Mouse (Mus musculus): Measurements from ENCODE around the gene Kif20b. TPM values are rescaled to one million over a fixed set of nuclear protein-coding genes. Genes with fewer than 3 reads are reported as not detected.

Kif20b gene
- polyA plus RNA-seq (2012; rRNA removed), result 0.07 and 0.30 TPM in 2 replicates

GRCm38 (mm10) chr19:34921652-34922602, at the start of gene Kif20b:
Kif20b (plus strand) TSS chr19:34922361.
- no peaks in the 10 kb centered on the region for H3K4me1 ChIP-seq (ENCODE audit: control insufficient read depth, insufficient read depth, low read length)
- under 1% methylated on average over 57 of the region's 57 CpGs for WGBS
- peak within 1 kb of the TSS; percentile 94 for H3K4me3 ChIP-seq (ENCODE audit: insufficient read depth, low read depth, low read length)
- DNase-seq, result peak; percentile 95
- H3K27ac ChIP-seq (ENCODE audit: insufficient read depth, low read depth, low read length), result peak within 1 kb of the TSS; percentile 88
- peak; percentile 44 for TF ChIP-seq POLR2A (IDR thresholded peaks at IDR 0.05; ENCODE audit: low read depth, low read length)
- no peak for TF ChIP-seq CTCF (conservative IDR thresholded peaks at IDR 0.05; ENCODE audit: insufficient read depth, insufficient read length, low read depth, low read length)
- no peaks in the 10 kb centered on the region for H3K36me3 ChIP-seq (ENCODE audit: control insufficient read depth, insufficient read depth, low read length)
- no peaks in the 10 kb centered on the region for H3K27me3 ChIP-seq (replicated peaks; ENCODE audit: control insufficient read depth, insufficient read depth, low read length)

- peak overlapping the region; percentile 67 for H3K27ac ChIP-seq (ENCODE audit: insufficient read depth, low read depth, low read length)
- H3K4me3 ChIP-seq (ENCODE audit: insufficient read depth, low read depth, low read length), result peak overlapping the region; percentile 47
- no peaks in the 10 kb centered on the region for H3K36me3 ChIP-seq (ENCODE audit: control insufficient read depth, insufficient read depth, low read length)
- DNase-seq, result peak; percentile 80
- H3K27me3 ChIP-seq (replicated peaks; ENCODE audit: control insufficient read depth, insufficient read depth, low read length), result no peaks in the 10 kb centered on the region
- peaks cover 11% of the 10 kb centered on the region for H3K4me1 ChIP-seq (ENCODE audit: control insufficient read depth, insufficient read depth, low read length)
- 38% methylated on average over 7 of the region's 7 CpGs for WGBS
- TF ChIP-seq CTCF (conservative IDR thresholded peaks at IDR 0.05; ENCODE audit: insufficient read depth, insufficient read length, low read depth, low read length), result no peak
These were observed 45.5 kb upstream of the Kif20b start for GRCm38 (mm10) chr19:34876676-34877075.

- TF ChIP-seq CTCF (conservative IDR thresholded peaks at IDR 0.05; ENCODE audit: insufficient read depth, insufficient read length, low read depth, low read length), result 0 out of 2 replicates have a peak, but pooled peaks have one; percentile 21
- peak; percentile 70 for TF ChIP-seq POLR2A (IDR thresholded peaks at IDR 0.05; ENCODE audit: low read depth, low read length)
These were observed 44.1 kb upstream of the Kif20b start for GRCm38 (mm10) chr19:34877898-34878602.

GRCm38 (mm10) chr19:34878603-34879541, 43.3 kb upstream of the Kif20b start, which contains the start of gene Pank1:
Pank1 (minus strand) TSS chr19:34879455.
- H3K27me3 ChIP-seq (replicated peaks; ENCODE audit: control insufficient read depth, insufficient read depth, low read length), result no peaks in the 10 kb centered on the region
- H3K27ac ChIP-seq (ENCODE audit: insufficient read depth, low read depth, low read length), result peak within 1 kb of the TSS; percentile 98
- no peaks in the 10 kb centered on the region for H3K36me3 ChIP-seq (ENCODE audit: control insufficient read depth, insufficient read depth, low read length)
- H3K4me1 ChIP-seq (ENCODE audit: control insufficient read depth, insufficient read depth, low read length), result peaks cover 11% of the 10 kb centered on the region
- WGBS, result under 1% methylated on average over 96 of the region's 96 CpGs
- peak within 1 kb of the TSS; percentile 84 for H3K4me3 ChIP-seq (ENCODE audit: insufficient read depth, low read depth, low read length)
- DNase-seq, result peak; percentile 92
- peak; percentile 8 for TF ChIP-seq POLR2A (IDR thresholded peaks at IDR 0.05; ENCODE audit: low read depth, low read length)
- TF ChIP-seq CTCF (conservative IDR thresholded peaks at IDR 0.05; ENCODE audit: insufficient read depth, insufficient read length, low read depth, low read length), result no peak

More at GRCm38 (mm10) chr19:34877898-34878602, 44.1 kb upstream of the Kif20b start:
- Histone ChIP-seq H3K4me1 (ENCODE audit: control insufficient read depth, insufficient read depth, low read length) (peaks cover 11% of the 10 kb centered on the region), H3K36me3 (ENCODE audit: control insufficient read depth, insufficient read depth, low read length) (no peaks in the 10 kb centered on the region), H3K4me3 (ENCODE audit: insufficient read depth, low read depth, low read length) (peak overlapping the region; percentile 84), H3K27ac (ENCODE audit: insufficient read depth, low read depth, low read length) (peak overlapping the region; percentile 98), H3K27me3 (replicated peaks; ENCODE audit: control insufficient read depth, insufficient read depth, low read length) (no peaks in the 10 kb centered on the region)
- DNase-seq, result peak; percentile 98
- WGBS, result 1% methylated on average over 45 of the region's 45 CpGs

GRCm38 (mm10) chr19:34879624-34880023, 42.5 kb upstream of the Kif20b start:
- Histone ChIP-seq H3K4me3 (ENCODE audit: insufficient read depth, low read depth, low read length) (peak overlapping the region; percentile 84), H3K36me3 (ENCODE audit: control insufficient read depth, insufficient read depth, low read length) (no peaks in the 10 kb centered on the region), H3K4me1 (ENCODE audit: control insufficient read depth, insufficient read depth, low read length) (peaks cover 11% of the 10 kb centered on the region), H3K27me3 (replicated peaks; ENCODE audit: control insufficient read depth, insufficient read depth, low read length) (no peaks in the 10 kb centered on the region), H3K27ac (ENCODE audit: insufficient read depth, low read depth, low read length) (peak overlapping the region; percentile 98)
- no peak for DNase-seq
- TF ChIP-seq CTCF (conservative IDR thresholded peaks at IDR 0.05; ENCODE audit: insufficient read depth, insufficient read length, low read depth, low read length) (no peak), POLR2A (IDR thresholded peaks at IDR 0.05; ENCODE audit: low read depth, low read length) (no peak)
- 16% methylated on average over 6 of the region's 6 CpGs for WGBS

- WGBS, result 71% methylated on average over 5 of the region's 5 CpGs
- peaks cover 11% of the 10 kb centered on the region for H3K4me1 ChIP-seq (ENCODE audit: control insufficient read depth, insufficient read depth, low read length)
- no peaks in the 10 kb centered on the region for H3K36me3 ChIP-seq (ENCODE audit: control insufficient read depth, insufficient read depth, low read length)
- no peak overlapping the region for H3K27ac ChIP-seq (ENCODE audit: insufficient read depth, low read depth, low read length)
- H3K27me3 ChIP-seq (replicated peaks; ENCODE audit: control insufficient read depth, insufficient read depth, low read length), result no peaks in the 10 kb centered on the region
- TF ChIP-seq CTCF (conservative IDR thresholded peaks at IDR 0.05; ENCODE audit: insufficient read depth, insufficient read length, low read depth, low read length), result no peak
- no peak overlapping the region for H3K4me3 ChIP-seq (ENCODE audit: insufficient read depth, low read depth, low read length)
- DNase-seq, result peak; percentile 70
These were observed 41.0 kb upstream of the Kif20b start for GRCm38 (mm10) chr19:34881160-34881559.

Data from kidney, adult 2 months (tissue).